Mouse (Mus musculus) kidney, embryonic 16.5 days (tissue): Measurements from ENCODE around the gene Bcl2l10. TPM values are rescaled to one million over a fixed set of nuclear protein-coding genes. Genes with fewer than 3 reads are reported as not detected.
"Not testable (repeated sequence)": the region's sequence is repeated elsewhere in the genome, so short reads cannot be mapped to it uniquely, and the experiment has no call there.

Source experiments
- ATAC-seq: fragments of 200-750 bp; cut with Nextera tagmentation; 2 replicates; pipeline ENCODE4 v1.8.0; 2017; ENCODE audit warnings: moderate TSS enrichment; ENCODE audit not compliant: low FRiP score, low TSS enrichment
- H3K27ac ChIP-seq: fragments of 300-500 bp; sonication (generic); 2 replicates; pipeline ENCODE4 v1.5.1; 2014; ENCODE audit warnings: low read length
- H3K27me3 ChIP-seq: fragments of 300-500 bp; sonication (generic); 2 replicates; pipeline ENCODE4 v1.6.1; 2014; ENCODE audit warnings: low read length, control low read depth, mixed read lengths; ENCODE audit not compliant: insufficient read depth
- H3K36me3 ChIP-seq: fragments of 300-500 bp; sonication (generic); 2 replicates; pipeline ENCODE4 v1.6.1; 2014; ENCODE audit warnings: low read length, control low read depth, mixed read lengths; ENCODE audit not compliant: insufficient read depth
- H3K4me1 ChIP-seq: fragments of 300-500 bp; sonication (generic); 2 replicates; pipeline ENCODE4 v1.6.1; 2014; ENCODE audit warnings: low read length, control low read depth, mixed read lengths; ENCODE audit not compliant: insufficient read depth
- H3K4me2 ChIP-seq: fragments of 300-500 bp; sonication (generic); replicated peaks from 2 replicates; pipeline ENCODE4 v1.6.1; 2014; ENCODE audit warnings: low read depth, low read length
- H3K4me3 ChIP-seq: fragments of 300-500 bp; sonication (generic); 2 replicates; pipeline ENCODE4 v1.5.1; 2014; ENCODE audit warnings: mild to moderate bottlenecking, low read length
- H3K9ac ChIP-seq: fragments of 300-500 bp; sonication (generic); replicated peaks from 2 replicates; pipeline ENCODE4 v1.6.1; 2014; ENCODE audit warnings: low read length
- H3K9me3 ChIP-seq: fragments of 300-500 bp; sonication (generic); 2 replicates; pipeline ENCODE4 v1.6.1; 2016; ENCODE audit warnings: low read length, control low read depth
- WGBS: fragments of 180-500 bp; shearing (Covaris S2); extraction: QIAGEN DNeasy Blood & Tissue Kit; methylation state at CpG from one replicate; pipeline ENCODE4 v1.1.7; 2014; 5-methylcytosine and 5-hydroxymethylcytosine counted together
- polyA plus RNA-seq: library from polyadenylated mRNA; unstranded; fragments of >200 nt; fragmentation: Nextera tagmentation; extraction: Ambion mirVana; gene quantifications from 2 replicates; pipeline ENCODE4 v1.2.1, GENCODE M21; 2015

Bcl2l10 gene
- polyA plus RNA-seq, 1 experiment from 2014 or later: not detected

DNA sequence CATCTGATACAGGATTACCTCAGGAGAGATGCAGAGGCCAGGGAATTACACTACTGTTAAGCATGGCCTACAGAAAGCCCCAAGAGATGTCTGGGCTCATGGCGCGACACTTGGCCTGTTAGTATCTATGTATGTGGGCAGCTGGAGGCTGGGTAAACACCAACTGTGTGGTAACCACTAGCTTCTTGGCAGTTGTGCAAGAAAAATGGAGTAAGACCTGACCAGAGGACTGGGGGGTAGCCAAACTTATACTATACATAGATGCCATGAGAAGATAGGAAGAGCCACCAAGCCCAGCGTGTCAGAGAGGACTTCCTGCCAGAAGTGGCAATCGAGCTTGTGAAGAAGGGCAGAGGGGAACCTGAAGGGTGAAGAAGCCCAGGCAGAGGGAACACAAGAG lies 14.6 kb downstream of the Bcl2l10 start:
- H3K4me2 ChIP-seq: no peak overlapping the region
- H3K9me3 ChIP-seq: no peaks in the 10 kb centered on the region
- ATAC-seq: no peak
- H3K36me3 ChIP-seq: no peaks in the 10 kb centered on the region
- no peak overlapping the region for H3K9ac ChIP-seq
- H3K4me1 ChIP-seq: no peaks in the 10 kb centered on the region
- no peak overlapping the region for H3K27ac ChIP-seq
- WGBS: 80% methylated on average over 4 of the region's 4 CpGs
- H3K4me3 ChIP-seq: no peak overlapping the region
- no peaks in the 10 kb centered on the region for H3K27me3 ChIP-seq

DNA sequence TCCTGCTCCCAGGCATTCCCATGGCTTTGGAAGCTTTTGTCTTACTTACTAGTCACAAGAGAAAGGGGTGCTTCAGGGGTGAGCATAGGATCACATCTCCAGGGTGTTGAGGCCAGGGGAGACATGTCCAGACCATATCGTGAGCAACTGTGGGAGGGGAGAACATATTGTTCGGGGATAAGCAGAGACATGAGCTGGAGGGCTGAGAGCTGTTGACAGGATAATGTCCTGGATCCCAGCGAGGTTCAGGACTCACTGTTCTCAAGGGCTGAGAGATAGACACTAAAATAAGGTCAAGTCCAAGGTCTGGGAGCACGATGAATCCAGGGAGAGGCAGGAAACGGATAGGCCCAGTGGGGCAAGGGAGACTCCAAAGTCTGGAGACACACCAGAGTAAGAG lies 15.4 kb downstream of the Bcl2l10 start:
- 60% methylated on average over 5 of the region's 5 CpGs for WGBS
- Histone ChIP-seq H3K36me3 (no peaks in the 10 kb centered on the region), H3K9ac (no peak overlapping the region), H3K27ac (no peak overlapping the region), H3K27me3 (no peaks in the 10 kb centered on the region), H3K4me2 (no peak overlapping the region), H3K4me1 (no peaks in the 10 kb centered on the region), H3K9me3 (no peaks in the 10 kb centered on the region), H3K4me3 (no peak overlapping the region)
- no peak for ATAC-seq

DNA sequence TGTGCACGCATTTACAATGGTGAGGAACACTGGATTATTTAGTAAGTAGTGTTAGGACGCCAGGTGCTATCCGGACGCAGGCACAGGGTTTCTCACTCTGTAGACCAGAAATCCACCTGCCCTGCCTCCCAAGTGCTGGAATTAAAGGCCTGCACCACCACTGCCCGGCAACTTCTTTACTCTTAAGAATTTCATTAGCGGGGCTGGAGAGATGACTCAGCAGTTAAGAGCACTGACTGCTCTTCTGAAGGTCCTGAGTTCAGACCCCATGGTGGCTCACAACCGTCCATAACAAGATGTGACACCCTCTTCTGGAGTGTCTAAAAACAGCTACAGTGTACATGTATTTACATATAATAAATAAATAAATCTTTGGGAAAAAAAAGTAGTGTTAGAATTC lies 16.1 kb downstream of the Bcl2l10 start:
- not testable (repeated sequence) for H3K36me3 ChIP-seq, H3K27ac ChIP-seq, ATAC-seq

DNA sequence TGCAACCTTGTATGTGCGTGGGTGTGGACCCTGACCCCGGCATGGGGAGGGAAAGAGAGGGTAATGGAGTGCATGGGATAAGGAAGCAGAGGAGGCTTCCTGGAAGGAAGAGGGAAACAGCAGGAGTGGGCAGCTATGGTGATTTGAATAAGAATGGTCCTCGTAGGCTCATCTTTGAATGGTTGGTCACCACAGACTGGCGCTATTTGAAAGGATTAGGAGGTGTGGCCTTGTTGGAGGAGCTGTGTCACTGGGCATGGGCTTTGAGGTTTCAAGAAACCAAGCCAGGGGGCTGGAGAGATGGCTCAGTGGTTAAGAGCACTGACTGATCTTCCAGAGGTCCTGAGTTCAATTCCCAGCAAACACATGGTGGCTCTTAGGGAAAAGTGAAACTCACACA lies 17.6 kb downstream of the Bcl2l10 start:
- no peak overlapping the region for H3K27ac ChIP-seq
- H3K9me3 ChIP-seq: no peaks in the 10 kb centered on the region
- WGBS: 75% methylated on average over 4 of the region's 4 CpGs
- no peaks in the 10 kb centered on the region for H3K36me3 ChIP-seq
- H3K4me1 ChIP-seq: no peaks in the 10 kb centered on the region
- H3K9ac ChIP-seq: no peak overlapping the region
- no peak for ATAC-seq
- H3K4me2 ChIP-seq: no peak overlapping the region
- H3K27me3 ChIP-seq: no peaks in the 10 kb centered on the region
- H3K4me3 ChIP-seq: no peak overlapping the region

More for the DNA sequence above, 16.1 kb downstream of the Bcl2l10 start:
- not testable (repeated sequence) for H3K9ac ChIP-seq, H3K4me2 ChIP-seq, H3K4me1 ChIP-seq, H3K4me3 ChIP-seq, H3K27me3 ChIP-seq, H3K9me3 ChIP-seq
- WGBS: 65% methylated on average over 7 of the region's 7 CpGs

- no peak overlapping the region for H3K27ac ChIP-seq
- H3K4me2 ChIP-seq: no peak overlapping the region
- 59% methylated on average over 5 of the region's 5 CpGs for WGBS
- H3K9me3 ChIP-seq: no peaks in the 10 kb centered on the region
- H3K4me3 ChIP-seq: no peak overlapping the region
- no peaks in the 10 kb centered on the region for H3K4me1 ChIP-seq
- no peaks in the 10 kb centered on the region for H3K27me3 ChIP-seq
- H3K36me3 ChIP-seq: no peaks in the 10 kb centered on the region
- no peak overlapping the region for H3K9ac ChIP-seq
- ATAC-seq: no peak
Measured at GRCm38 (mm10) chr9:75366191-75366590, 18.6 kb downstream of the Bcl2l10 start.

DNA sequence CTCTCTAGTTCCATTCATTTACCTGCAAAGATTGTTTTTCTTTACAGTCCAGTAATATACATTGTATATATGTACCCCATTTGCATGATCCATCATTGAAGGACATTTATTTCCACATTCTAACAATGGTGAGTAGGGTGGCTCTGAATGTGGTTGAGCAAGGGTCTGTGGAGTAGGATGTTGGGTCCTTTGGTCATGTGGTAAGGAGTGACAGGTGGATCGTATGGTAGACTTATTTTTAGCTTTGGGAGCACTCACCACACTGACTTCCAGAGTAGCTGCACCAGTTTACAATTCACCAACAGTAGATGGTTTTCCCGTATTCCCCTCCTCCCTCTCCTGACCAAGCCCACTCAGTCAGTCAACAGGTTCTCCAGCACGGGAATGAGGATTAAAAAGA lies 21.2 kb downstream of the Bcl2l10 start:
- no peak overlapping the region for H3K9ac ChIP-seq
- H3K4me3 ChIP-seq: no peak overlapping the region
- ATAC-seq: no peak
- no peaks in the 10 kb centered on the region for H3K36me3 ChIP-seq
- H3K9me3 ChIP-seq: no peaks in the 10 kb centered on the region
- H3K4me2 ChIP-seq: no peak overlapping the region
- H3K27ac ChIP-seq: no peak overlapping the region
- H3K27me3 ChIP-seq: no peaks in the 10 kb centered on the region
- H3K4me1 ChIP-seq: no peaks in the 10 kb centered on the region
- 74% methylated on average over 3 of the region's 3 CpGs for WGBS

- H3K9me3 ChIP-seq: peaks cover 7% of the 10 kb centered on the region; the same call in 1 of the 2 replicates
- H3K4me1 ChIP-seq: no peaks in the 10 kb centered on the region
- H3K36me3 ChIP-seq: no peaks in the 10 kb centered on the region
- ATAC-seq: no peak
- no peak overlapping the region for H3K4me3 ChIP-seq
- no peak overlapping the region for H3K4me2 ChIP-seq
- H3K27ac ChIP-seq: no peak overlapping the region
- H3K27me3 ChIP-seq: no peaks in the 10 kb centered on the region
- no peak overlapping the region for H3K9ac ChIP-seq
- 96% methylated on average over 9 of the region's 9 CpGs for WGBS
Measured at GRCm38 (mm10) chr9:75375606-75376005, 28.0 kb downstream of the Bcl2l10 start.

DNA sequence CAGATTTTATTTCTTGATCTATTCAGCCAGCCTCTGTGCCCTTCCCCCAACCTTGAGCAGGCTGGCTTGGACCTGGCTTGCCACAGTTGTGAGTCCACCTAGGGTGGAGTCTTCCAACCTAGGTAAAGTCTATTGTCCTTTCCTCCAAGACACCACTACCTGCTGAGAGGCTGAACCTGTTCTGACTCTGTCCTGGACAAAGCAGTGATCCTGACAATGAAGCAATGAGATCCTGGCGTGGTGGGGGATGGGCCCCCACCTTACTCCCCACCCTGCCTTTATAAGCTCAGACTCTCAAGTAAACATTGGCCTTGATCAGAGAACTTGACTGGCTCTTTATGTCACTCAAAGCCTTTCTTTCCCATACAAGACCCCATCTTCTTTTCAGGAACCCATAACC lies 28.9 kb downstream of the Bcl2l10 start:
- Histone ChIP-seq H3K4me1 (no peaks in the 10 kb centered on the region), H3K9me3 (peaks cover 7% of the 10 kb centered on the region; the same call in 1 of the 2 replicates), H3K36me3 (no peaks in the 10 kb centered on the region), H3K4me3 (no peak overlapping the region), H3K27me3 (no peaks in the 10 kb centered on the region), H3K4me2 (no peak overlapping the region), H3K27ac (no peak overlapping the region), H3K9ac (no peak overlapping the region)
- 94% methylated on average over 1 of the region's 1 CpGs for WGBS
- ATAC-seq: no peak

DNA sequence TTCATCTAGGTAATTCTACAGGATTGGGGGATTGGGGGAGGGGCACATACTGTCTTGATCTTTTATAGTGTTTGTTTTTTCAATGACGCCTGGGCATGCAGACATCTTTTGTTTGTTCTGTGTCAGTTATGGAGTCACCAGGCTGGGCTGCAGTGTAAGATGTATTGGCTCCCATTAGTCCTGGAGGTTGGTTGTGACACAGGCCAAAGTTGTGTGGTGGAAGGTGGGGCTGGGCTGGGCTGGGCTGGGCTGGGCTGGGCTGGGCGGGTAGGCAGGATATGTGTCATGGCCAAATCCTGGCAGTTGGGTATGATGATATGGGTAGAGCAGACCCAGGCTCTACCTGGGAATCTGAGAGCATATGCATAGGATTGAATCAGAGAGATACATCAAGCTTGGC lies 31.2 kb downstream of the Bcl2l10 start:
- no peak overlapping the region for H3K4me3 ChIP-seq
- H3K4me1 ChIP-seq: no peaks in the 10 kb centered on the region
- WGBS: 72% methylated on average over 2 of the region's 2 CpGs
- no peak overlapping the region for H3K4me2 ChIP-seq
- no peak for ATAC-seq
- peaks cover 7% of the 10 kb centered on the region; the same call in 1 of the 2 replicates for H3K9me3 ChIP-seq
- no peak overlapping the region for H3K9ac ChIP-seq
- no peaks in the 10 kb centered on the region for H3K36me3 ChIP-seq
- no peaks in the 10 kb centered on the region for H3K27me3 ChIP-seq
- no peak overlapping the region for H3K27ac ChIP-seq

DNA sequence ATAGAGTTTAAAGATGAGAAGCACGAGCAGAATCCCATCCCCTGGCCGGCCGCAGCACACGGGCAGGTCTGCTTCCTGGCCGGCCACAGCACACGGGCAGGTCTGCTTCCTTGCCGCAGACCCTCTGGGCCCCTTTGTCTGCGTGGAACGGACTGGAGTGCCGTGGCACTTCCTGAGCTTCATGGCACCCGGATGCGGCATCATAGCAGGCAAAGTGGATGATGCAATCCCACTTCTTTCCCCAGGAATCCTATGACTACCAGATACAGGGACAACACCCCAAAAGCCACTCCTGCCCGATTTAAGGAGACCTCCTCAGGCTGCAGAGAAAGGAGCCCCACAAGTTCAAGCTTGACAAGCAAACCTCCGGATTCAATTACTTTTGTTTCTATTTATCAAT lies 35.3 kb downstream of the Bcl2l10 start:
- 92% methylated on average over 14 of the region's 14 CpGs for WGBS
- ATAC-seq: no peak

DNA sequence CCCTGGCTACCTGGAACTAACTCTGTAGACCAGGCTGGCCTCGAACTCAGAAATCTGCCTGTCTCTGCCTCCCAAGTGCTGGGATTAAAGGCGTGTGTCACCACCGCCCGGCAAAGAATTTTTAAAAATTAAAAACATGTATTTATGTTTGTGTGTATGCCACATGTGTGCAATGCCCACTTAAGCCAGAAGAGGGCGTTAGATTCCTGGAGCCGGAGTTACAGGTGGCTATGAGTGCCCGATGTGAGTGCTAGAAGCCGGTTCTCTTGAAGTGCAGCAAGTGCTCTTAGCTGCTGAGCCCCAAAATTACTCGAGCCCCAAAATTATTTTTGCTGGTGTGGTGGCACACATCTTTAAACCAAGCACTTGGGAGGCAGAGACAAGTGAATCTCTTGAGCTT lies 36.2 kb downstream of the Bcl2l10 start:
- WGBS: 86% methylated on average over 9 of the region's 9 CpGs
- no peak overlapping the region for H3K9ac ChIP-seq
- no peak for ATAC-seq
- no peaks in the 10 kb centered on the region for H3K9me3 ChIP-seq
- no peak overlapping the region for H3K27ac ChIP-seq
- H3K4me1 ChIP-seq: no peaks in the 10 kb centered on the region
- no peak overlapping the region for H3K4me2 ChIP-seq
- no peak overlapping the region for H3K4me3 ChIP-seq
- H3K27me3 ChIP-seq: no peaks in the 10 kb centered on the region
- H3K36me3 ChIP-seq: peaks cover 10% of the 10 kb centered on the region

More for the DNA sequence above, 35.3 kb downstream of the Bcl2l10 start:
- Histone ChIP-seq H3K27me3 (no peaks in the 10 kb centered on the region), H3K36me3 (peaks cover 4% of the 10 kb centered on the region; the same call in 1 of the 2 replicates), H3K9me3 (no peaks in the 10 kb centered on the region), H3K4me1 (no peaks in the 10 kb centered on the region), H3K9ac (no peak overlapping the region), H3K4me3 (no peak overlapping the region), H3K27ac (no peak overlapping the region), H3K4me2 (no peak overlapping the region)
